Mouse (Mus musculus): Measurements from ENCODE around the gene Plin1.

Plin1 gene

GRCm38 (mm10) chr7:79736511-79736910 lies 3.8 kb upstream of the Plin1 start:
- no peak for DNase-seq (ENCODE audit: extremely low spot score, low spot score)

DNA sequence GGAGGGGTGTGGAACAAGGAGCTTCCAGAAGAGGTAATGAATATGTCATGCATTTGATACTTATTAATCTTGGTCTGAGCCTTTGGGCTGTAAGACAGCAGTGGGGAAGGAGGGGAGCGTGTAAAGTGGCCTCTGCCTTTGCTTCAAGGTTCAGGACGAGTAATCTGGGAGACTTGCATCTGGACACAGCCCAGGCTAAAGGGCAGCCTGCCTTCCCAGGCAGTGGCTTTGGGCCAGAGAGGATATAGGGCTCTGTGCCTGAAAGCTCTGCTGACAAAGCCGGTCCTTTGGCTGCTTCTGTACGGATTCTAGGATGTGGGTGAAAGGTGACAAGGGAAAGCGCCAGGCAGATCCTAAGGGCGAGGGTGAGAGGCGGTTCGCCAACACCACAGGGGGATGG lies 1.9 kb upstream of the Plin1 start:
- no peak for DNase-seq (ENCODE audit: extremely low spot score, low spot score)

DNA sequence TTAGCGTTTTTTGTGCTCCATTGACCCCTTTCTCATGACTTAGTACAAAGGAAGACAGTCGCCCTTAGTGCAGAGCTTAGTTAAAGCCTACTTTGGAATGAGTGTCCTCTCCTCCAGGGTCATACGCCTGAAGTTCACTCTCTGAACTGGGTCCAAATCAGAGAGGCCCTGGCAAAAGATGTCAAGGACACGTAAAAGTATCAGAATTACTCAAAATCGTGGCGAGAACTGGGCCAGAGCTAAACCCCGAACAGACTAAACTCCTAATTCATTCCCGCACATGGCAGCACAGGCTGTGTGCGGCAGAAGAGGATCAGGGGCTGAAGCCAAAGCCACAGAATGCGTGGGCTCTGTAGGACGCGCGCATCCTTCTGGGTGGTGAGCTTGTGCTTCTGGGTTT lies 1.3 kb downstream of the Plin1 start:
- no peak for DNase-seq (ENCODE audit: extremely low spot score, low spot score)

GRCm38 (mm10) chr7:79729743-79730370 lies 2.8 kb downstream of the Plin1 start:
- no peak for DNase-seq (ENCODE audit: extremely low spot score, low spot score)

DNA sequence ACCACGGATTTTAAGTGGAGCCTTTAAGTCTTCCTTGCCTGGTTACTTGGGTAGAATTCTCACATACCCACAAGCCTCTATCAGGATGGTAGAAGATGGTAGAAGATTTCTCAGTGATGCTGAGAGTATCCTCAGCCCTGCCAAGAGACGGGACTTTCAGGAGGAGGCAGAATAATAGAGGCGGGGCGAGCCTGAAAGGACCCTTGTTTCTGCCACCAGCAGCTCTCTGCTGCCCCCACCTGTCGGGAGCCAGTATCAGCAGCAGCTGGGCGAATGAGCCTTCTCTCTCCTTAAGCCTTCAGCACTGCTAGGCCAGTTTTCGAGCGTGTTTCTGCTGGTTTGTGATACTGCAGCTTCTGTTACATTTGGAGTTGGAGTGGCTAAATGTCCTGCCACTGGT lies 3.5 kb downstream of the Plin1 start:
- DNase-seq (ENCODE audit: extremely low spot score, low spot score), result peak; percentile 82

DNA sequence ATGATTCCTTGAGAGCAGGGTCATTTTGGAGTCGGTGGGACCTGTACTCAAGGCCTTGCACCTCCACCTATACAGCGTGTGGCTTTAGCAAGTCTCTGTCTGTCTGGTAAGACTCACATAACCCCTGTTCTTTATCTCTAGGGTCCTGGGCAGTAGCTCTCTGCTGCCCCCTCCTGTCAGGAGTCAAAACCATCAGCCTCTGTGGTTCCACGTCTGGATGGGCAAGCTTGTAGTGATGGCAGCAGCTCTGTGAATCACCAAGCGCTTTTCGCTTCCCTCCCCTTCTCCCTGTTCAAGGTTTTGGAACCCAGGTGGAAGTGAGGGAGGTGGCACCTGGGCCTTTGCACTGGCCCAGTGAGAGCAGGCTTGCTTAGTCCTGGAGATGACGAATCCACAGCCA lies 4.5 kb downstream of the Plin1 start:
- DNase-seq (ENCODE audit: extremely low spot score, low spot score), result peak; percentile 67

DNA sequence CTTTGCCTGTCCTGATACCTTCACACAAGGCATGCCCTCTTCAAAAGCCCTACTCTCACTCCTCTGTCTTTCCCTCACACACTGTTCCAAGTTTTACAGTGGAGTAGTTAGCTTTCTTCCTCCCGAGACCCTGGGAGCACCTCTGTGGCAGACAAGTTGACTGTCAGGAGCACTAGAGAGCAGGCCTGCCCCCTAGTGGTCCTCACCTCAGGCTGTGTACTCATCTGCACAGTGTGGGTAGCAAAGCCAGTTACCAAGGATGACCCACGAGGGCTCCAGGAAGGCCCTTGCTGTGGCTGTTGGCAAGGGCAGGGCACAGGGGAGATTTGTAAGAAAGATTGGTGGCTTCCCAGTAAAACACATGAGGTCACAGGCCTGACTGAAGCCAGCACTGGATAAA lies 5.6 kb downstream of the Plin1 start:
- peak; percentile 56 for DNase-seq (ENCODE audit: extremely low spot score, low spot score)

- peak; percentile 73 for DNase-seq (ENCODE audit: extremely low spot score, low spot score)
Observed at GRCm38 (mm10) chr7:79721386-79721977, 11.2 kb downstream of the Plin1 start.

- DNase-seq (ENCODE audit: extremely low spot score, low spot score), result peak; percentile 92
Observed at GRCm38 (mm10) chr7:79715187-79715981, 17.3 kb downstream of the Plin1 start, which contains the start of gene Kif7. Kif7 (minus strand) TSS chr7:79715720.

DNA sequence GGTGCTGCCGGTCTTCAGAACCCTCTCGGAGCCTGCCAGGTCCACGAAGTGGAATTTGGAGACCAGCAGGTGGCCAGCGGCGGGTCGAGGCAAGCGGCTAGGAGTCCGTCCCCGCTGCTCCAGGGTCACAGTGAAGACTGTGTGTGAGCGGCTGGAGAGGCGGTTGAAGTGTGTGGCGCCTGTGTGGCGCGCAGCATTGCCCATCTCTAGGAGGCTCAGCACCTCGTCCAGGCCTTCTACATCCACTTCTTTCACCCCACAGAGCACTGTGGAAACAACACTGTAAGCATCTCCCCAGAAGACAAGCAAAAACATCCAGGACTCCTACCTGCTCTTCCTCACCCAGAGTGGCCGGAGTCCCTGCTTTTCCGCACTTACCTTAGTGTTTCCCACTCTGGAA lies 21.9 kb downstream of the Plin1 start:
- no peak for DNase-seq (ENCODE audit: extremely low spot score, low spot score)

- DNase-seq (ENCODE audit: extremely low spot score, low spot score), result peak; percentile 74
Observed at GRCm38 (mm10) chr7:79710130-79710607, 22.5 kb downstream of the Plin1 start.

DNA sequence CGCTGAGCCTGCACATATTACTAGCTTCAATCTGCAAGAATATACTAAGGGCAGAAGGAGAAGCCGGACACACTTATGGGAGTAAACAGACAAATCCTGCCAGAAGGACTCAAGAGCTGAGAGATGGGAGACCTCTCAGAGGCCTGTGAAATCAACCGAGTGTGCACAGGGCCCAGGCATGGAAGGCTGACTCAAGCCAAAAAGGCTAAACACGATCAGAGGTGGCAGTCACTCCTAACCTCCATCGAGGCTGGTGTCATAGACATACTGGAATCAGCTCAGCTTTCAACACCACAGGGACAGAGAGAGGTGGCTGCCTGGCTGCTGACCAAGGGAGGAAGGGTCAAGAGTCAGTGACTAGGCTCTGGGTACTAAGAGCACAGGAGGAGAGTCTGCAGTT lies 27.5 kb downstream of the Plin1 start:
- no peak for DNase-seq (ENCODE audit: extremely low spot score, low spot score)

DNA sequence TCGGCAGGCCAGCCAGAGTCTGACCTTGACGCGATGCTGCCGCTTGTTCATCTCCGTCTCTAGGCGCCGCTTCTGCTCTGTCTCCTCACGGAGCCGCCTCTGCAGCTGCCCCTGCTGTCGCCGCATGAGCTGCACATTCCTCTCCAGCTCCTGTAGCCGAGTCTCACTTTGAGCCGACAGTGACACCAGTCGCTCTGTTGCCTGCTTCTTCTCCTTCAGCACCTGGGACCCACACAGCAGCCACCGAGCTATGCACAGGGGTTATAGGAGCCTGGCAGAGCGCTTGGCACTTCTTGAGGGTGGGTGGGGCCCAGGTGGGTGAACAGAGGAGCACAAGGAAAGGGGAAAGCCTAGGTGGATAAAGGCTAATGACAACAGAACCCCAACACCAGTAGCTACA lies 29.9 kb downstream of the Plin1 start:
- no peak for DNase-seq (ENCODE audit: extremely low spot score, low spot score)

GRCm38 (mm10) chr7:79696495-79696894 lies 36.2 kb downstream of the Plin1 start:
- DNase-seq (ENCODE audit: extremely low spot score, low spot score), result no peak

GRCm38 (mm10) chr7:79680231-79680630 lies 52.5 kb downstream of the Plin1 start:
- no peak for DNase-seq (ENCODE audit: extremely low spot score, low spot score)

- no peak for DNase-seq (ENCODE audit: extremely low spot score, low spot score)
Observed at GRCm38 (mm10) chr7:79679186-79679585, 53.5 kb downstream of the Plin1 start.

DNA sequence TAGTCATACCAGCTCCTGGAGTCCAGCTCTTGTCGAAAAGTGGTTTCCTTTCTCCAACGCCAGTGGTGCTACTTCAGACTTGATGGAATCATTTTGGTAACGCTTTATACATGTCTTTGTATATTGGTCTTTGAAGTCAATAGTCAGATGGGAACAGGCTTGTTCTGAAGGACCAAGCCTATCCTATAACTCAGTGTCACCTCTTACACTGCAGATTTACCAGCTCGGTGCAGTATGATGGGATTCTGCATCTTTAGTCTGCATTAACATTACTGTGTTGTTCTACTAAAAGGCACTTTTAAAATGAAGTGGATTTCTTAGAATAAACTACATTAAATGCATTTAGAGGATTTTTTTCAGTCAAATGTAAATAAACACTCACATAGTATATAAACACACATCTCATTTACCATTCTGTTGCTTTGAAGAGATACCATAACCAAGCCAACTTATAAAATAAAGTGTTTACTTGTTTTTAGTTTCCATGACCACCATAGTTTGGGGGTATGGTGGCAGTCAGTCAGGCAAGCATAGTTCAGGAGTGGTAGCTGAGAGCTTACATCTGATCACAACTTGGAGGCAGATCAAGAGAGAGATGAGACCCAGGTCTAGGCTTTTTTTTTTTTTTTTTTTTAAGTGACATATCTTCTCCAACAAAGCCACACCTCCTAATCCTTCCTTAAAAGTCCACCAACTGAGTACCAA lies 61.7 kb downstream of the Plin1 start:
- DNase-seq (ENCODE audit: extremely low spot score, low spot score), result no peak
